Mouse (Mus musculus) ES-E14 (cell line): ENCODE data around the gene Cntn4.

Experiments
- CHD2 ChIP-seq: IDR thresholded peaks from 2 replicates; pipeline ENCODE4 v1.6.1; 2014; ENCODE audit warnings: mild to moderate bottlenecking, low read depth, low read length, inconsistent platforms
- HCFC1 ChIP-seq: IDR thresholded peaks from 2 replicates; pipeline ENCODE4 v1.6.1; 2012; ENCODE audit warnings: low read length, inconsistent platforms, borderline replicate concordance; ENCODE audit not compliant: insufficient read depth
- MAFK ChIP-seq: IDR thresholded peaks from 2 replicates; pipeline ENCODE4 v1.6.1; 2014; ENCODE audit warnings: mild to moderate bottlenecking, low read depth, low read length, inconsistent platforms; ENCODE audit not compliant: insufficient read depth
- ZC3H11A ChIP-seq: IDR thresholded peaks from 2 replicates; pipeline ENCODE4 v1.6.1; 2012; ENCODE audit warnings: low read depth, mild to moderate bottlenecking, inconsistent platforms, low read length, borderline replicate concordance
- ZNF384 ChIP-seq: IDR thresholded peaks from 2 replicates; pipeline ENCODE4 v1.6.1; 2012; ENCODE audit warnings: low read depth, low read length, inconsistent platforms

GRCm38 (mm10) chr6:106455616-106456015, 778.2 kb downstream of the Cntn4 start:
- TF ChIP-seq MAFK (no peak), HCFC1 (no peak), ZC3H11A (no peak), CHD2 (no peak), ZNF384 (no peak)
